Mouse (Mus musculus) midbrain, embryonic 10.5 days (tissue): ENCODE measurements around the gene Nmnat2. TPM values are rescaled to one million over a fixed set of nuclear protein-coding genes. Genes with fewer than 3 reads are reported as not detected.

Experiments used
- DNase-seq: peaks from one replicate; pipeline ENCODE4 v3.0.0-alpha.2; 2017; ENCODE audit warnings: low spot score
- H3K27ac ChIP-seq: fragments of 300-500 bp; sonication (generic); replicated peaks from 2 replicates; pipeline ENCODE4 v1.5.1; 2016; ENCODE audit warnings: mild to moderate bottlenecking
- H3K27me3 ChIP-seq: fragments of 300-500 bp; sonication (generic); 2 replicates; pipeline ENCODE4 v1.6.1; 2016; ENCODE audit warnings: low read depth, mild to moderate bottlenecking; ENCODE audit not compliant: poor library complexity, severe bottlenecking
- H3K36me3 ChIP-seq: fragments of 300-500 bp; sonication (generic); 2 replicates; pipeline ENCODE4 v1.6.1; 2016; ENCODE audit warnings: mild to moderate bottlenecking, moderate library complexity
- H3K4me1 ChIP-seq: fragments of 300-500 bp; sonication (generic); 2 replicates; pipeline ENCODE4 v1.6.1; 2016
- H3K4me3 ChIP-seq: fragments of 300-500 bp; sonication (generic); 2 replicates; pipeline ENCODE4 v1.5.1; 2016; ENCODE audit warnings: mild to moderate bottlenecking, moderate library complexity
- H3K9me3 ChIP-seq: fragments of 300-500 bp; sonication (generic); replicated peaks from 2 replicates; pipeline ENCODE4 v1.6.1; 2016; ENCODE audit warnings: mild to moderate bottlenecking
- WGBS: fragments of 180-500 bp; shearing (Covaris S2); methylation state at CpG from one replicate; pipeline ENCODE4 v1.1.7; 2016; 5-methylcytosine and 5-hydroxymethylcytosine counted together
- polyA plus RNA-seq: library from polyadenylated mRNA; unstranded; fragments of >200 nt; fragmentation: Nextera tagmentation; extraction: Ambion mirVana; gene quantifications from 2 replicates; pipeline ENCODE4 v1.2.1, GENCODE M21; 2016

Nmnat2 gene
- polyA plus RNA-seq, 1 experiment from 2014 or later: 10.5 TPM

DNA sequence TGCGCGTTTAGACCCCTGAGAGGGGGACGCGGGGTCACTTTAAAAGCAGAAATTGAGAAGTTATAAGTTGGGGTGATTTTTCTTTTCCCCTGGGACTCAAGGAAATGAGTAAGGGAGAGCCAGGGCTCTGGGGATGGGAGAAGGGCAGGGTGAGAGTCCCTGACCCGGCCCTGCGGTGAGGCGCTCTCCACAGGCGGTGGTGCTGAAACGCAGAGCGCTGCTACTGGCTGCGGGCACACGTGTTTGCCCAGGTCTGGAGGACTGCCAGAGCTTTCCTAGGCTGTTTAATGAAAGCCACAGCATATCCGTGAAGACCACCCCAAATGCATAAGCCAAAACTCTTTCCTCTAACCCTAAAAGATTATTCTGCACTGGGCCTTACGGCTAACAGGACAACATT, 1.4 kb downstream of the Nmnat2 start:
- Histone ChIP-seq H3K36me3 (no peaks in the 10 kb centered on the region), H3K4me3 (peak overlapping the region; percentile 68), H3K27me3 (peaks cover 49% of the 10 kb centered on the region), H3K4me1 (peaks cover 20% of the 10 kb centered on the region), H3K27ac (no peak overlapping the region), H3K9me3 (no peaks in the 10 kb centered on the region)
- WGBS: 6% methylated on average over 14 of the region's 14 CpGs
- DNase-seq: peak; percentile 73

DNA sequence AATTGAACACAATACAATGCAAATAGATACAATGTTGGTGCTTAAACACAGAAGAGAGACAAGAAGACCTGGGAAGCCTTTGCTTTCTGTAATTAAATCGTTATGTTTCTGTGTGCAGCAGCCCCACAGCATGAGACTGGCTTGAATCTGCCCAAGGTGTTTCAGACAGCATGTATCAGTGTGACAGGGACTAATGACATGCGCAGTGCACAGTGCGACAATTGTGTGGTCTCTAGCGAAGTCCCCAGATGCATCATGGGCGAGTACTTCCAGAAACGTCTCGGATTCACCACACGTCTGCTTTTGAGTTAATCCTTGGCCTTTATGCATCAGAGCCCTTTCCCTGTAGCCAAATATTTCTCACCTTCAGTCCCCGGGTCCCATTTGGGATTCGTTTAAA, 9.6 kb downstream of the Nmnat2 start:
- no peak for DNase-seq
- Histone ChIP-seq H3K9me3 (no peaks in the 10 kb centered on the region), H3K27me3 (no peaks in the 10 kb centered on the region), H3K4me1 (peaks cover 7% of the 10 kb centered on the region; the same call in 1 of the 2 replicates), H3K36me3 (no peaks in the 10 kb centered on the region), H3K4me3 (no peak overlapping the region), H3K27ac (no peak overlapping the region)
- 81% methylated on average over 10 of the region's 10 CpGs for WGBS

DNA sequence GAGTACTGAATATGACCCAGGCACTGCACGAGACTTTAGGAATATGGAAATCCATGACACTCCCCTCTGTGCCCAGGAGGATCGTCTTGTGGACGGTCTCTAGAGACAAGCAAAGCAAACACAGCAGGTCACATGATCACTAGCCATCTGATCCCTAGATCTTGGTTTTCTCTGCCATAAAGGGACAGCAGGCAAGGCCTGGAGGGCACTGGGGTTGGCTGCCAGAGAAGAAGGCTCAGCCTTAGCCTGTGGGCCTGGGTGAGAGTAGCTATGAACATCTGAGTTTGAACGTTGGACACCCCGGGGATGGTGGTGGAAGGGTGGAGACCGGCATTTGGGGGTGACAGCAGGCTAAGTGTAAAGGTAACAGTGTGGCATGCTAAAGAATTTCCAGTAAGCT, 11.4 kb downstream of the Nmnat2 start:
- H3K4me1 ChIP-seq: peaks cover 7% of the 10 kb centered on the region; the same call in 1 of the 2 replicates
- H3K27ac ChIP-seq: no peak overlapping the region
- no peak for DNase-seq
- 75% methylated on average over 6 of the region's 6 CpGs for WGBS
- H3K27me3 ChIP-seq: no peaks in the 10 kb centered on the region
- H3K36me3 ChIP-seq: no peaks in the 10 kb centered on the region
- H3K9me3 ChIP-seq: no peaks in the 10 kb centered on the region
- no peak overlapping the region for H3K4me3 ChIP-seq

DNA sequence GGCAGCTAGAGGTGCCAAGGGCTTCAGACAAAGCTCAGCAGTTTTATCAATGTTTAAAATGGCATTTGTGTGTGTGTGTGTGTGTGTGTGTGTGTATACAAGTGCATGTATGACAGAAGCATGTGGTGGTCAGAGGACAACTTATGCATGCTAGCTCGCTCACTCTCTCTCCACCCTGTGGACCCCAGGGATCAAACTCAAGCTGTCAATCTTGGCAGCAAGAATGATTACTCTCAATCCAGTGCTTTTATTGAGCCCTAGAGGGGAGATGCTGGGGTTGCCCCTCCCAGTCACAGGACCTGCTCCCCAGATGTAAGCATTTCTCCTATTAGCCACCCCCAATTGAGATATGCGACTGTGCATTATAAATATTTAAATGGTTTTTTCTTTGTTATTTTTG, 11.9 kb downstream of the Nmnat2 start:
- H3K9me3 ChIP-seq: no peaks in the 10 kb centered on the region
- peaks cover 7% of the 10 kb centered on the region; the same call in 1 of the 2 replicates for H3K4me1 ChIP-seq
- no peak for DNase-seq
- WGBS: 92% methylated on average over 2 of the region's 2 CpGs
- no peaks in the 10 kb centered on the region for H3K36me3 ChIP-seq
- H3K27me3 ChIP-seq: no peaks in the 10 kb centered on the region
- H3K27ac ChIP-seq: no peak overlapping the region
- no peak overlapping the region for H3K4me3 ChIP-seq

DNA sequence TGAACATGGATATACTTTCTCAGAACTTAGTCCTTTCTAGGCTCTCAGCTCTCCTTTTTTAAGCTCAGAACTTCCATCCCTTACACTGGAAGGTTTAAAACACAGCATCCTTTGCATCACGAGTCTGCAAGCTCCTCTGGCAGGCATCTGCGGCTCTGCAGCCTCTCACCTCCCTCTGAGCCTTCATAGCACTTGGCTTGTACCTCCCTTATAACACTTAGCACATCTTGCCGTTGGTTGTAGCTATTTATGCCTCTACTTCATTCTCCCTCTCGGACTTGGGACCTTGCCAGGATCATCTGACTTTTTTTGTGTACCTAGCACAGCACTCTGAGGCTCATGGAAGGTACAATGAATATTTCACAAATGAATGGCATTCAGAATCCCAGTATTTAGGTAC, 14.3 kb downstream of the Nmnat2 start:
- Histone ChIP-seq H3K27me3 (no peaks in the 10 kb centered on the region), H3K4me1 (peaks cover 22% of the 10 kb centered on the region), H3K4me3 (no peak overlapping the region), H3K36me3 (no peaks in the 10 kb centered on the region), H3K9me3 (no peaks in the 10 kb centered on the region), H3K27ac (no peak overlapping the region)
- no peak for DNase-seq
- WGBS: 81% methylated on average over 4 of the region's 4 CpGs

DNA sequence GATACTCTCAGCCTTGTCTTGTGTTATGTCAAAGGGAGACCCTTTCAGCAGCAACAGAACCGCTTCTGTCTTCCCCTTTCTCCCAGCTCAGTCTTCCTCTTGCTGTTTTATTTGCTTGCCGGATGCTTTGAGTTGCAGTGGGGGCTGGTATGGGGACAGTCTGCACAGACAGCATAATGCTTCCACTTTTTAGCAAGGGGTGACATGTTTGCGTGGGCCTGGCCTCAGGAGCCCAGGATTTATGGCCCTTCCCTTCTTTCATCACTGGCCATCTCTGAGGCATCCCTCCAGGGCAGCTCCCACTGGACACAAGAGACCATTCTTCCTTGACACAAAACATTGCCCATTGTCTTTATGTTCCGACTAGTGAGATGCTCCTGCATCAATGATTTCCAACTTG, 18.2 kb downstream of the Nmnat2 start:
- Histone ChIP-seq H3K4me1 (peaks cover 19% of the 10 kb centered on the region), H3K9me3 (no peaks in the 10 kb centered on the region), H3K27ac (peak overlapping the region; percentile 53; the same call in 1 of the 2 replicates), H3K27me3 (no peaks in the 10 kb centered on the region), H3K4me3 (no peak overlapping the region), H3K36me3 (no peaks in the 10 kb centered on the region)
- DNase-seq: no peak
- WGBS: 41% methylated on average over 4 of the region's 4 CpGs

DNA sequence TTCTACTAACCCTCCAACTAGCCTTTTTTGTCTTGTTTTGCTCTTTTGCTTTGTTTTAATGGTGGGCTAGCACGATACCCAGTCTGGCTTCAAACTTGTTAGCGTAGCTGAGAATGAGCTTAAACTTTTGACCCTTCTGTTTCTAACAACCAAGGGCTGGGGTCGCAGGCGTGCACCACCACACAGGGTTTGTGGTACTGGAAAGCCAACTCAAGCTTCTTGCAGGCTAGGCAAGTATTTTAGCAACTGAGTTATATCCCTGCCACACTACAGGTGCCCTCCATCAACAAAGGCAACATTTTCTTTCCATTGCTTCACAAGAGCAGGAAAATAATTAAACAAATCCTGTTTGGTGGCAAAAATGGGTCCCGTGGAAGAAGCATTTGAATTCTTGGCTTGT, 18.6 kb downstream of the Nmnat2 start:
- H3K27ac ChIP-seq: peak overlapping the region; percentile 53
- WGBS: 15% methylated on average over 5 of the region's 5 CpGs
- no peaks in the 10 kb centered on the region for H3K36me3 ChIP-seq
- peaks cover 19% of the 10 kb centered on the region for H3K4me1 ChIP-seq
- H3K9me3 ChIP-seq: no peaks in the 10 kb centered on the region
- H3K4me3 ChIP-seq: no peak overlapping the region
- no peaks in the 10 kb centered on the region for H3K27me3 ChIP-seq
- no peak for DNase-seq

DNA sequence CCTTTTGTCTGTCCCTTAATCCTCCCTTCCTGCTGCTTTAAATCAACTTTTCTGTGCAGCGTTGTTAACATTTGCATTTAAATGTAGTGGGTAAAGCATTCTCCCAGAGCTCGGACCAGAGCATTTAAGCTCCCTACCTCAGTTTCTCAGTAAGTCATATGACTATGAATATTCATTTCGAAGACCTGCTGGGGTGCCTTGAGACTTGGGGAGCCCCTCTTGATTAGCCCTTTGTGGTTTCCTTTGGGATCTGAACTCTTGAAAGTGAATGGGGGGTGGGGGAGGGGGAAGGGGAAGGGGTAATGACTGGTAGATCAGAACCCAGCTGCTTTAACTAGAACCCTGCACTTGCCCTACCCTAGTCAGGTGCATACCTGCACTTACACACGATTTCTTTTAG, 19.1 kb downstream of the Nmnat2 start:
- WGBS: 23% methylated on average over 4 of the region's 4 CpGs
- Histone ChIP-seq H3K27ac (peak overlapping the region; percentile 53; the same call in 1 of the 2 replicates), H3K4me3 (no peak overlapping the region)

DNA sequence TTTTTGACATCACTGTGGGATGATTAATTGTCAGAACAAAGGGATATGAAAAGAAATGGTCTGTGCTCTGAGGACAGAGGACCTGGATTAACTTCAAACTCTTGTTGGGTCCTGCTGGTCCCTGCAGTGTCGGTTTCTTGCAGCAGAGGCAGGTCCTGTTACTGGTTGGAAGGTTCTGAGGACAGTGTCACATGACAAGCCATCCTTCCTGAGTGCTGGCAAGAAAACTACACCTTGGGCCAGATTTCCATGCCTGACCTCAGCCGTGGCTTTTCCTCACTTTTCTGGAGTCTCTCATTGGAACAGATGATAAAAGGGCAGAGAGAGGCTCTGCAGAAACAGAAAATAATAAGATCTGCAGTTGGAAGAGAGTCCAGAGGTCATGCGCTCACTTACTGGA, 20.4 kb downstream of the Nmnat2 start:
- Histone ChIP-seq H3K36me3 (no peaks in the 10 kb centered on the region), H3K27ac (no peak overlapping the region), H3K9me3 (no peaks in the 10 kb centered on the region), H3K4me1 (peaks cover 19% of the 10 kb centered on the region), H3K4me3 (no peak overlapping the region), H3K27me3 (no peaks in the 10 kb centered on the region)
- 79% methylated on average over 3 of the region's 3 CpGs for WGBS
- no peak for DNase-seq

More for the DNA sequence above, 19.1 kb downstream of the Nmnat2 start:
- DNase-seq: no peak
- H3K4me1 ChIP-seq: peaks cover 19% of the 10 kb centered on the region
- H3K27me3 ChIP-seq: no peaks in the 10 kb centered on the region
- no peaks in the 10 kb centered on the region for H3K9me3 ChIP-seq
- H3K36me3 ChIP-seq: no peaks in the 10 kb centered on the region

DNA sequence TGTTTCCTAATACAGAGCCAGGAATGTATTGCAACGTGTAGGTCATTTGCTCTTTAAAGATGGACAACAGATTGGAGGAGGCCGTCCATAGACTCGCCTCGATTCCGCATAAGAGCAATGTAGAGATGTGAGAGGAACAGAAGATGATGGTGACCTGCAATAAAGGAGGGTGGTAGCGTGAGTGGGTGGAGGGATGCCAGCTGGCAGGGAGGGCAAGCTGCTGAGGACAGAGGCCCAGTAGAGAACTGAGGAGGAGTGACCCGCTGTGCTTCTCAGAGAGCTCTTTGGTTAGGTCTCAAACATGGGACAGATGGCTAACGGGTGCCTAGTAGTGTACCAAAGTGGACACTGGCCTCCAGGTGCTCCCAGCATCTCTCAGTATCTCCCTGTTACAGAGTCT, 23.9 kb downstream of the Nmnat2 start:
- Histone ChIP-seq H3K4me3 (no peak overlapping the region), H3K36me3 (no peaks in the 10 kb centered on the region), H3K27ac (no peak overlapping the region), H3K27me3 (no peaks in the 10 kb centered on the region), H3K4me1 (peaks cover 7% of the 10 kb centered on the region), H3K9me3 (no peaks in the 10 kb centered on the region)
- DNase-seq: no peak
- 90% methylated on average over 8 of the region's 8 CpGs for WGBS

DNA sequence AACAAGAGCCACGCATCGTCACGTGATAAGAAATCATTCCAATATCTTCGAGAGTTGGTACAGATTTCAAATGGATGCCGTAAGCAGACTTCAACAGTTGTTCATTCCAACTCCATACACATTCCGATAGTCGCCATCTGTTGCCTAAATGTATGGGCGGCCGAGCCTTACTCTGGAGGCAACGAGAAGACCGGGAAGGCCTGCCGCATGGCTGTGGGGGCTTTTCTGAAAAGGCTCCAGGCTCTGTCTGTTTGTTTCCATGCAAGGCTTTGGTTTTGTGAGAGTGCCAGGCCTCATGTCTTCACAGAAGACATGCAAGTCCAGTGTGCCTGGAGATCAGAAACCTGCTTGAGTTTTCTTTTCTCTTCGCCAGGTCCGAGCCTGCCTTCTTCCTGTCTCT, 28.6 kb downstream of the Nmnat2 start:
- Histone ChIP-seq H3K9me3 (no peaks in the 10 kb centered on the region), H3K27ac (no peak overlapping the region), H3K36me3 (no peaks in the 10 kb centered on the region), H3K4me3 (no peak overlapping the region), H3K4me1 (no peaks in the 10 kb centered on the region), H3K27me3 (no peaks in the 10 kb centered on the region)
- 94% methylated on average over 14 of the region's 14 CpGs for WGBS
- DNase-seq: no peak

DNA sequence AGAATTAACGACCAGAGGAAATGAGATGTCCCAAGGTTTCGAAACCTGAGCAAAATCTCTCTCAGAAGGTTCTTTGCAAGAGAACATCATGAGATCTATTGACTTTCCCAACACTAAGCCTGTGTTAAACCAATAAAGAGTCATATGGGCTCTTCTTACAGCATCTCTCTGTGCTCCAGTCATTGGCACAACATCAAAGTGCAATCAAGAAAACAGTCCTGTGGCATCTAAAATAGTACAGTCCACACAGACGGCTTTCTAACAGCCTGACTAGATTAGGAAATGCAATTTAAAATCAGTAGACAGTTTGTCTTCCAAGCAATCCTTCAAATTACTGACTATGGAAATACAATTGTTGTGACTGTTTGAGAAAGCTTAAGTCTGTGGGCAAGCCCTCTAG, 32.2 kb downstream of the Nmnat2 start:
- Histone ChIP-seq H3K27ac (no peak overlapping the region), H3K4me3 (no peak overlapping the region), H3K4me1 (no peaks in the 10 kb centered on the region), H3K36me3 (no peaks in the 10 kb centered on the region), H3K27me3 (no peaks in the 10 kb centered on the region), H3K9me3 (no peaks in the 10 kb centered on the region)
- WGBS: 89% methylated on average over 3 of the region's 3 CpGs
- no peak for DNase-seq

DNA sequence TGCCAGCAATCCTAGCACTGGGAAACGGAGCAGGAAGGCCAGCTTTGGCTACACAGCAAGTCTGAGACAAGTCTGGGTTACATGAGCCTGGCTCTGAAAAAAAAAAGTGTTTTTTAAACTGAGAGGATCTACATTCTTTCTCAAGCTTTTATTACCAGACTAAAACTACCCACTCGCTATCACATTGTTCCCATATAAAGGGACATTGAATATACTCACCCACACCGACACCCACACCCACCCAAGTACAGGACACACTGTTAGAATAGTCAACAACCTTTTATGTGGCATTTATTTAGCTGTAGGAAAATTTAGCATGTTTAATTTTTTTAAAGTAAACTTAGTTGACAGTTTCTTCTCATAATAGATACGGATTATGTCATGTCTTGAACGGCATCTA, 35.3 kb downstream of the Nmnat2 start:
- no peaks in the 10 kb centered on the region for H3K4me1 ChIP-seq
- WGBS: 93% methylated on average over 5 of the region's 5 CpGs
- no peaks in the 10 kb centered on the region for H3K36me3 ChIP-seq
- no peaks in the 10 kb centered on the region for H3K9me3 ChIP-seq
- H3K27ac ChIP-seq: no peak overlapping the region
- H3K27me3 ChIP-seq: no peaks in the 10 kb centered on the region
- no peak for DNase-seq
- no peak overlapping the region for H3K4me3 ChIP-seq
